Mouse (Mus musculus): ENCODE measurements around the gene Zbtb45.

- TF ChIP-seq USF1 (IDR thresholded peaks at IDR 0.05; ENCODE audit: low read depth) (no peak), MAX (IDR thresholded peaks at IDR 0.05; ENCODE audit: low read depth) (no peak), POLR2A (IDR thresholded peaks at IDR 0.05; ENCODE audit: insufficient read length, low read depth) (no peak), TCF12 (IDR thresholded peaks at IDR 0.05; ENCODE audit: insufficient read depth, poor library complexity, severe bottlenecking) (no peak), SRF (IDR thresholded peaks at IDR 0.05; ENCODE audit: control insufficient read depth, insufficient read length, low read depth) (no peak), MYOG (IDR thresholded peaks at IDR 0.05; ENCODE audit: control insufficient read depth in 1 of 3, insufficient read depth in 1 of 3, insufficient read length in 2 of 3, low read depth in 2 of 3) (no peak), E2F4 (IDR thresholded peaks at IDR 0.05; ENCODE audit: insufficient read depth) (no peak), POLR2AphosphoS2 (IDR thresholded peaks at IDR 0.05; ENCODE audit: insufficient read length, low read depth) (no peak), MYOD1 (IDR thresholded peaks at IDR 0.05; ENCODE audit: control insufficient read depth in 1 of 3, insufficient read length in 2 of 3, low read depth in 2 of 3) (no peak)
These were observed 31.4 kb upstream of the Zbtb45 start for GRCm38 (mm10) chr7:13041256-13041655.
